Mouse (Mus musculus): ENCODE measurements around the gene Cyct. TPM values are rescaled to one million over a fixed set of nuclear protein-coding genes. Genes with fewer than 3 reads are reported as not detected.

The Cyct gene
- polyA plus RNA-seq, 1 experiment from 2014 or later = not detected

GRCm38 (mm10) chr2:76319231-76319630 lies 41.0 kb downstream of the Cyct start:
- no peaks in the 10 kb centered on the region for H3K36me3 ChIP-seq (ENCODE audit: control insufficient read depth, insufficient read depth, low read length)
- 88% methylated on average over 6 of the region's 6 CpGs for WGBS
- H3K4me2 ChIP-seq (replicated peaks; ENCODE audit: low read depth) = no peak overlapping the region
- H3K27ac ChIP-seq (replicated peaks) = no peak overlapping the region
- no peaks in the 10 kb centered on the region for H3K9me3 ChIP-seq (ENCODE audit: control insufficient read depth, low read length)
- no peaks in the 10 kb centered on the region for H3K27me3 ChIP-seq (ENCODE audit: control insufficient read depth, insufficient read depth, low read length)
- H3K4me3 ChIP-seq (ENCODE audit: low read depth, low read length) = no peak overlapping the region
- H3K9ac ChIP-seq (ENCODE audit: low read length) = no peak overlapping the region
- no peak for TF ChIP-seq EP300 (optimal IDR thresholded peaks at IDR 0.05)
- no peak for TF ChIP-seq CTCF (IDR thresholded peaks at IDR 0.05; ENCODE audit: low read depth)
- ATAC-seq (ENCODE audit: low FRiP score, low TSS enrichment) = no peak
- DNase-seq (ENCODE audit: low spot score) = no peak
- H3K4me1 ChIP-seq (replicated peaks; ENCODE audit: control insufficient read depth, insufficient read depth) = no peaks in the 10 kb centered on the region

Small RNA genes lying within 50 kb of the gene (microRNA-seq; reads per million reads assigned to microRNA genes)
- gene Gm44337 = not detected

Other genes with a start within 250 kb of the Cyct start
- gene Pde11a, start 21.7 kb downstream of the Cyct start, polyA plus RNA-seq (2015; fragmentation: Nextera tagmentation; extraction: Ambion mirVana) = 0.07 and 0.12 TPM in 2 replicates
- 7.8 and 8.9 TPM in 2 replicates for gene Rbm45, start 9.5 kb upstream of the Cyct start, polyA plus RNA-seq (2015; fragmentation: Nextera tagmentation; extraction: Ambion mirVana)
- gene Osbpl6, start 46.1 kb upstream of the Cyct start, polyA plus RNA-seq (2015; fragmentation: Nextera tagmentation; extraction: Ambion mirVana) = 4.0 and 4.7 TPM in 2 replicates

All from stomach, postnatal 0 days (tissue).